Mouse (Mus musculus) limb, embryonic 11.5 days (tissue): ENCODE data around the gene Tmem184b. TPM values are rescaled to one million over a fixed set of nuclear protein-coding genes. Genes with fewer than 3 reads are reported as not detected.

Source experiments
- ATAC-seq: fragments of 200-750 bp; cut with Nextera tagmentation; 2 replicates; pipeline ENCODE4 v1.8.0; 2017; ENCODE audit warnings: low read depth; ENCODE audit not compliant: insufficient number of reproducible peaks, low FRiP score, low TSS enrichment
- DNase-seq: peaks from one replicate; pipeline ENCODE4 v3.0.0-alpha.2; 2015; ENCODE audit warnings: low spot score
- H3K27ac ChIP-seq: fragments of 300-500 bp; sonication (generic); replicated peaks from 2 replicates; pipeline ENCODE4 v1.5.1; 2014; ENCODE audit warnings: low read depth, mild to moderate bottlenecking, low read length
- H3K27me3 ChIP-seq: fragments of 300-500 bp; sonication (generic); 2 replicates; pipeline ENCODE4 v1.6.1; 2014; ENCODE audit warnings: mild to moderate bottlenecking, low read length, mixed read lengths; ENCODE audit not compliant: control insufficient read depth, insufficient read depth
- H3K36me3 ChIP-seq: fragments of 300-500 bp; sonication (generic); 2 replicates; pipeline ENCODE4 v1.6.1; 2014; ENCODE audit warnings: mild to moderate bottlenecking, low read length, moderate library complexity, mixed read lengths; ENCODE audit not compliant: control insufficient read depth, insufficient read depth
- H3K4me1 ChIP-seq: fragments of 300-500 bp; sonication (generic); 2 replicates; pipeline ENCODE4 v1.6.1; 2014; ENCODE audit warnings: low read length, mixed read lengths; ENCODE audit not compliant: control insufficient read depth, insufficient read depth
- H3K4me2 ChIP-seq: fragments of 300-500 bp; sonication (generic); 2 replicates; pipeline ENCODE4 v1.6.1; 2014; ENCODE audit warnings: low read depth, mild to moderate bottlenecking, moderate library complexity; ENCODE audit not compliant: severe bottlenecking
- H3K4me3 ChIP-seq: fragments of 300-500 bp; sonication (generic); 2 replicates; pipeline ENCODE4 v1.5.1; 2014; ENCODE audit warnings: low read depth, low read length
- H3K9ac ChIP-seq: fragments of 300-500 bp; sonication (generic); 2 replicates; pipeline ENCODE4 v1.6.1; 2014; ENCODE audit warnings: mild to moderate bottlenecking, low read length
- H3K9me3 ChIP-seq: fragments of 300-500 bp; sonication (generic); 2 replicates; pipeline ENCODE4 v1.6.1; 2016; ENCODE audit warnings: low read length; ENCODE audit not compliant: control insufficient read depth
- WGBS: fragments of 180-500 bp; shearing (Covaris S2); extraction: QIAGEN DNeasy Blood & Tissue Kit; methylation state at CpG from one replicate; pipeline ENCODE4 v1.1.7; 2014; 5-methylcytosine and 5-hydroxymethylcytosine counted together
- polyA plus RNA-seq: library from polyadenylated mRNA; unstranded; fragments of >200 nt; fragmentation: Nextera tagmentation; extraction: Ambion mirVana; gene quantifications from 2 replicates; pipeline ENCODE4 v1.2.1, GENCODE M21; 2014

The Tmem184b gene
- polyA plus RNA-seq, 1 experiment from 2014 or later, result 50.4 TPM

DNA sequence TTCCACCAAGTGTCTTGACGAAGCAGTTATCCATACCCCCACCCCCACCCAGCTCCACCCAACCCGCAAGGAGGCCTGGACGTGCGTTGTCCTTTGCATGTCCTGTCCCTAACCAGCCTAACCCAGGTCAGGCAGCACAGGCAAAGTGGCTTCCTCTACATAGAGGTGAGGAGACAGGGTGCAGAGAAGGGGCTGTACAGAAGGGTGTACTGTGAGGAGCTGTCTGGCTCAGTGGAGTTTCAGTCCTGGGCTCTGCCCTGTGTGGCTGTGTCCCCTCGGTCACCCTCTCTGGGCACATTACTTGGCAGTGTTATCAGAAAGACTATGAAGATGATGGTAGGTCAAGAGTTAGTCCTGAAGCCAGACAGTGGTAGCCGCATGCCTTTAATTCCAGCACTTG is 50.9 kb downstream of the Tmem184b start:
- Histone ChIP-seq H3K27ac (no peak overlapping the region), H3K27me3 (peaks cover 10% of the 10 kb centered on the region)
- no peak for DNase-seq

DNA sequence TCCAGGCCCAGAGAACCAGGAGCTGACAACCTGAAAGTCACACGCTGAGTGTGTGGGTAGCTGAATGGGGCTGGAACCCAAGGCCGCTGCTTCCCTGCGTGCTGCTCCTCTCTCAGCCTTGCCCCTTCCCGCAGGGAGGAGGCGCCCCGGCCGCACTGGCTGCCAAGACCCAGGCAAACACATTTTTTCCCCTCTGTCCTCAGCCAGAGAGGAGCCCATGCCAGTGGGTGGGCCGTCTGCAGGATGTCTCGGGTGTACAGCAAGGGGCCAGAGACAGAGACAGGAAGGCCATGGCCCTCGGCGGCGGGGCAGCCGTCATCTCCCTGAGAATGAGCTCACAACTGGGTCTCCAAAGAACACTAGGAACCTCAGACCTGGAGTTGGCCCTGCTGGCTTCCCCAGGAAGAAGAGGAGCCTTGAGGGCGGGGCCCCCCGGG is 52.0 kb downstream of the Tmem184b start:
- DNase-seq, result no peak
- H3K4me1 ChIP-seq, result 0 out of 2 replicates have a peak, but pooled peaks cover 3% of the 10 kb centered on the region
- ATAC-seq, result no peak
- no peak overlapping the region for H3K4me3 ChIP-seq
- H3K27ac ChIP-seq, result no peak overlapping the region
- peaks cover 3% of the 10 kb centered on the region; the same call in 1 of the 2 replicates for H3K27me3 ChIP-seq
- WGBS, result 33% methylated on average over 15 of the region's 15 CpGs
- H3K36me3 ChIP-seq, result no peaks in the 10 kb centered on the region
- H3K9ac ChIP-seq, result no peak overlapping the region
- H3K4me2 ChIP-seq, result no peak overlapping the region
- H3K9me3 ChIP-seq, result no peaks in the 10 kb centered on the region

More for the DNA sequence above, 50.9 kb downstream of the Tmem184b start:
- Histone ChIP-seq H3K4me2 (no peak overlapping the region), H3K9ac (no peak overlapping the region), H3K9me3 (no peaks in the 10 kb centered on the region), H3K4me1 (peaks cover 11% of the 10 kb centered on the region; the same call in 1 of the 2 replicates), H3K4me3 (no peak overlapping the region), H3K36me3 (no peaks in the 10 kb centered on the region)
- no peak for ATAC-seq
- 82% methylated on average over 6 of the region's 6 CpGs for WGBS

DNA sequence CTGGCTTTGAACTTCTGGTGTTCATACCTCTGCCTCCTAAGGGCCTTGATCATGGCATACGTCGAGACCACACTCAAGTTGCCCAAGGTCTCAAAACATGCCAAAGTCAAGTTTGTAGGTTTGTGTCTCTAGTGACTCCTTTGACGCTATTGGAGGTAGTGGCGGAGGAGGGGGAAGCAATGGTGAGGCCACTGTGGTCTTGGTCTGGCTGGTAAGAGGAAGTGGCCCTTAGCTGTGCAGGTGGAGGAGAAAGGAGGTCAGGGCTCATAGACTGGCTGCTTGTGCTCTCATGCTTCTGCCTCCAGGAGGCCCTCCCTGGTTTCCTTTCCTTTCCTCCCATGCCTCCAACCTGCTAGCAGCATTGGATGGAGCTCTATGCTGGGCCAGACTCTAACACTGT is 52.5 kb downstream of the Tmem184b start:
- H3K9ac ChIP-seq, result no peak overlapping the region
- H3K4me2 ChIP-seq, result no peak overlapping the region
- ATAC-seq (no peak), DNase-seq (no peak)
- H3K27ac ChIP-seq, result no peak overlapping the region
- 0 out of 2 replicates have a peak, but pooled peaks cover 3% of the 10 kb centered on the region for H3K4me1 ChIP-seq
- H3K4me3 ChIP-seq, result no peak overlapping the region
- H3K36me3 ChIP-seq, result no peaks in the 10 kb centered on the region
- WGBS, result 94% methylated on average over 4 of the region's 4 CpGs
- no peaks in the 10 kb centered on the region for H3K27me3 ChIP-seq
- no peaks in the 10 kb centered on the region for H3K9me3 ChIP-seq

GRCm38 (mm10) chr15:79348651-79349050 is 54.7 kb downstream of the Tmem184b start:
- no peak overlapping the region for H3K9ac ChIP-seq
- ATAC-seq (no peak), DNase-seq (no peak)
- peak overlapping the region; percentile 83 for H3K4me3 ChIP-seq
- no peak overlapping the region for H3K27ac ChIP-seq
- no peaks in the 10 kb centered on the region for H3K9me3 ChIP-seq
- no peaks in the 10 kb centered on the region for H3K36me3 ChIP-seq
- H3K4me2 ChIP-seq, result peak overlapping the region; percentile 96
- 73% methylated on average over 8 of the region's 8 CpGs for WGBS
- H3K27me3 ChIP-seq, result no peaks in the 10 kb centered on the region
- H3K4me1 ChIP-seq, result 0 out of 2 replicates have a peak, but pooled peaks cover 3% of the 10 kb centered on the region

GRCm38 (mm10) chr15:79347845-79348506 is 55.4 kb downstream of the Tmem184b start:
- peak; percentile 53 for DNase-seq
- Histone ChIP-seq H3K9me3 (no peaks in the 10 kb centered on the region), H3K27me3 (no peaks in the 10 kb centered on the region), H3K4me1 (0 out of 2 replicates have a peak, but pooled peaks cover 3% of the 10 kb centered on the region), H3K27ac (peak overlapping the region; percentile 82), H3K36me3 (no peaks in the 10 kb centered on the region), H3K4me3 (peak overlapping the region; percentile 83), H3K9ac (peak overlapping the region; percentile 72), H3K4me2 (peak overlapping the region; percentile 96)
- ATAC-seq, result peak; percentile 6; the same call in 1 of the 2 replicates
- 1% methylated on average over 46 of the region's 46 CpGs for WGBS

- WGBS, result under 1% methylated on average over 61 of the region's 61 CpGs
- Histone ChIP-seq H3K27me3 (no peaks in the 10 kb centered on the region), H3K9ac (peak overlapping the region; percentile 72)
These were observed 56.1 kb downstream of the Tmem184b start for GRCm38 (mm10) chr15:79347165-79347844.

GRCm38 (mm10) chr15:79346051-79346793 is 57.1 kb downstream of the Tmem184b start, which contains the start of gene Maff:
TSS of gene Maff (plus strand) at chr15:79346621.
- Histone ChIP-seq H3K27ac (peak within 1 kb of the TSS; percentile 82), H3K9me3 (no peaks in the 10 kb centered on the region), H3K4me1 (0 out of 2 replicates have a peak, but pooled peaks cover 3% of the 10 kb centered on the region), H3K36me3 (no peaks in the 10 kb centered on the region), H3K4me2 (peak within 1 kb of the TSS; percentile 96), H3K27me3 (no peaks in the 10 kb centered on the region), H3K9ac (peak within 1 kb of the TSS; percentile 72), H3K4me3 (peak within 1 kb of the TSS; percentile 83)
- ATAC-seq (no peak), DNase-seq (no peak)
- WGBS, result 48% methylated on average over 8 of the region's 8 CpGs

More at GRCm38 (mm10) chr15:79347165-79347844, 56.1 kb downstream of the Tmem184b start:
- ATAC-seq (peak; percentile 88), DNase-seq (peak; percentile 97)
- H3K36me3 ChIP-seq, result no peaks in the 10 kb centered on the region
- 0 out of 2 replicates have a peak, but pooled peaks cover 3% of the 10 kb centered on the region for H3K4me1 ChIP-seq
- peak overlapping the region; percentile 83 for H3K4me3 ChIP-seq
- peak overlapping the region; percentile 96 for H3K4me2 ChIP-seq
- H3K27ac ChIP-seq, result peak overlapping the region; percentile 82
- H3K9me3 ChIP-seq, result no peaks in the 10 kb centered on the region

- Histone ChIP-seq H3K36me3 (no peaks in the 10 kb centered on the region), H3K4me1 (0 out of 2 replicates have a peak, but pooled peaks cover 3% of the 10 kb centered on the region), H3K27me3 (no peaks in the 10 kb centered on the region), H3K4me2 (no peak overlapping the region), H3K9ac (no peak overlapping the region), H3K4me3 (no peak overlapping the region), H3K27ac (no peak overlapping the region), H3K9me3 (no peaks in the 10 kb centered on the region)
- WGBS, result 87% methylated on average over 4 of the region's 4 CpGs
- DNase-seq (no peak), ATAC-seq (no peak)
These were observed 58.7 kb downstream of the Tmem184b start for GRCm38 (mm10) chr15:79344627-79345026.
